Mouse (Mus musculus): ENCODE measurements around the gene Umad1. TPM values are rescaled to one million over a fixed set of nuclear protein-coding genes. Genes with fewer than 3 reads are reported as not detected.
"Not testable (repeated sequence)": the region's sequence is repeated elsewhere in the genome, so short reads cannot be mapped to it uniquely, and the experiment has no call there.

Gene Umad1
- polyA plus RNA-seq, 1 experiment from 2014 or later: 25.1 TPM

DNA sequence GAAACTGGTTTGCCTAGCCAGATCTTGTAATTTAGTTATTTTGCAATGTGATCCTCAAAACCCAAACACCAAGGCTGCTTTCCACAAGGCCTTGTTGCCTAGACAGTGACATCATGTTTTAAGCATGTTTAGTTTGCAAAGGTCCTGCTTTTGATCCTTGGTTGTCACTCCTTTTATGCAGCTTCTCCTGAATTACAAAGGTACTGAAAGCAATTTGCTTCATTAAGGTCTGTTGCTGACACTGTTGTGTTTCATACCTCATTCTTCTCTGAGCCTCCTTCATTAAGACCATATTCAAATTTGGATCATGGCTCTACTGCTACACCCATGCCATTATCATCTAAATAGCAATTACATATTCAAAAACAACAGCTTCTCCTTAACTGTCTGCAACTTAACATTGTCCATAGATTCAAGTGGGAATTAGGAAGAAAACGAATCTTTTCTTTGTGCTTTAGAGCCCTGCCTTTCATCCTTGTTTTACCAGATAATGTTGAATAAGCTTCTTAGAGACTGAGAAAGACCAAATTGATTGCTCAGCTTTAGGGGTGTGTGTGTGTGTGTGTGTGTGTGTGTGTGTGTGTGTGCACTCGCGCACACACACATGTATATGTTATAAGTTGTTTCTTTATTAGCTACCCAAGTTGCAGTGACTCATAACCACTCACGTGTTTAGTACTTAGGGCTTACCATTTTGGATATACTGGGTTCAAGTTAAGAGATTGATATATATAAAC, 35.1 kb downstream of the Umad1 start:
- no peak overlapping the region for H3K9ac ChIP-seq (ENCODE audit: low read depth, low read length)
- no peak overlapping the region for H3K4me2 ChIP-seq
- no peak overlapping the region for H3K4me3 ChIP-seq (ENCODE audit: low read depth, low read length)
- no peak overlapping the region for H3K27ac ChIP-seq (ENCODE audit: low read depth, low read length)
- H3K9me3 ChIP-seq (replicated peaks; ENCODE audit: control insufficient read depth, low read length): no peaks in the 10 kb centered on the region
- H3K27me3 ChIP-seq (ENCODE audit: control insufficient read depth, insufficient read depth, low read length): no peaks in the 10 kb centered on the region
- no peak for ATAC-seq (replicated peaks; ENCODE audit: insufficient number of reproducible peaks, low FRiP score, low TSS enrichment)
- H3K4me1 ChIP-seq (ENCODE audit: control insufficient read depth, insufficient read depth, low read length): no peaks in the 10 kb centered on the region
- WGBS (ENCODE audit: insufficient replicate concordance): 82% methylated on average over 4 of the region's 4 CpGs
- no peaks in the 10 kb centered on the region for H3K36me3 ChIP-seq (ENCODE audit: control insufficient read depth, insufficient read depth, low read length)

DNA sequence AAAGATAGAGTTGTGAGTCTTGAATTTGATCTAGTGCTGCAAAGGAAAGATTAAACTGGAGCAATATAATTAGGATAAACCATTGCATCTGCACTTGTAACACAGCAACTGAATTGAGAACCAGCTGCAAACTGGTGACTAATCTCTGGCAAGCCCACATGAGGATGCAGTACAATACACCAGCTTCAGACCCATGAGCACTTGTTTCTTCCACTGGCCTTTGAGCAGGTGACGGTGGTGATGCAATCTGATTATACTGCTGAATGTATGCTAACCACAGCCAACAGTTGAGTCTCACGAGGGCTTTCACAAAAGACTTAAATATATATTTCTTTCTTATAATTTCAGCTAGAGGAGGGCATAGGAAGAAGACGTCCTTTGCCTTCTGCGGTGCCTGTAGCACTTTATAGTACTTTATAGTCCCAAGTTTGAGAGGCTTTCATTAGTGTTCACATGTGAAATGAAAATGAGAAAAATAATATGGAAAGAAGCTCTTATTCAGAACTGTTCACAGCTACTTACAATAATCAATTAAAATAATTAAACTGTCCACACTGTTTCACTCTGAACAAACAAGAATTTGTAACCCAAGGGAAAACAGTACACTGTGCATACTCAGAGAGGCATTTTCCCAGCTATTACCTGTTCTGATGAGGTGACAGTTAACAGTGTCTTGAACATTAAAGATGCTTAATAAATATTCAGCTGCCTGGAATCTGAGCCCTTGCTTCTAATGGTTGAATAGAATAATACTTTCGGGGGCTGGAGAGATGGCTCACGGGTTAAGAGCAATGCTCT, 40.2 kb downstream of the Umad1 start:
- Histone ChIP-seq H3K9ac (ENCODE audit: low read depth, low read length) (no peak overlapping the region), H3K4me3 (ENCODE audit: low read depth, low read length) (no peak overlapping the region), H3K27me3 (ENCODE audit: control insufficient read depth, insufficient read depth, low read length) (no peaks in the 10 kb centered on the region), H3K36me3 (ENCODE audit: control insufficient read depth, insufficient read depth, low read length) (no peaks in the 10 kb centered on the region), H3K4me1 (ENCODE audit: control insufficient read depth, insufficient read depth, low read length) (no peaks in the 10 kb centered on the region), H3K9me3 (replicated peaks; ENCODE audit: control insufficient read depth, low read length) (no peaks in the 10 kb centered on the region), H3K27ac (ENCODE audit: low read depth, low read length) (no peak overlapping the region), H3K4me2 (no peak overlapping the region)
- no peak for ATAC-seq (replicated peaks; ENCODE audit: insufficient number of reproducible peaks, low FRiP score, low TSS enrichment)
- WGBS (ENCODE audit: insufficient replicate concordance): 86% methylated on average over 6 of the region's 6 CpGs

DNA sequence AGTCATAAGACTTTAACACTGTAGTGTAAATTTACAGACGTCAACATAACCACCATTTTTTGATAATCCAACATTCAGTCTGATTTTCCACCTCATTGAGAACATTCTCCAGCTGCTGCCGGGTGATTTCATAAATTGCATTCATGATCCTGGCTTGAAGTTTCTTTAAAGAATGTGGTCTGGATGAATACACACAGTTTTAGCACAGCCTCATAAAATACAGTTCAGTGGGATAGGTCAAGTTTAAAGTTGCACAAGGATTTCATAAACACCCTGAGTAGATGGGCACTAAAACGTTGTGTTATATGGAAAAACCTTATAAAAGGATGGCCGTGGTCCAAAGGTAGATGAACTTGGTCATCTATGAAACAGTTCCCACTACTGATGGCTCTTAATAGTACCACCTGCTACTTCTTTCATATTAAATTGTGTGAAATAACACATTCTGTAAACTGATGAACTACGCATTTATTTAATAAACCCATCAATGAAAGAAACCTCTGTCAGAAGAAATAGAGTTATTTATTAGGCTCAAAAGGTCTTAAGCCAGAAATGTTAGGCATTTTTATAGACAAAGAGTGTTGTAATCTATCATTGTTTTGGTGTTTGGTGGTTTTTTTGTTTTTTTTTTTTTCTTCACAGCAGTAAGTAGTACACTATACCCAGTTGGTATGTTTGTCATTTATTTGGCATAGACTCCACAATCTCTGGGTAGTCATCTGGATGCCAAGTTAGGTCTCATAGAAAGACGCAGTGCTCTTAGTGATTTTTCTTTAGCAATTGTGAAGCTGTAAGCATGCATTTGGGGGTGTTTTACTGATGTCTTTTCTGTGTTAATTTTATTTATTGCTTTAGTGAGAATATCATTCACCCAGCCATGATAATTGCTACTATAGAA, 49.0 kb downstream of the Umad1 start:
- 84% methylated on average over 6 of the region's 6 CpGs for WGBS (ENCODE audit: insufficient replicate concordance)
- no peaks in the 10 kb centered on the region for H3K9me3 ChIP-seq (replicated peaks; ENCODE audit: control insufficient read depth, low read length)
- no peak overlapping the region for H3K4me3 ChIP-seq (ENCODE audit: low read depth, low read length)
- ATAC-seq (replicated peaks; ENCODE audit: insufficient number of reproducible peaks, low FRiP score, low TSS enrichment): no peak
- H3K9ac ChIP-seq (ENCODE audit: low read depth, low read length): no peak overlapping the region
- H3K36me3 ChIP-seq (ENCODE audit: control insufficient read depth, insufficient read depth, low read length): no peaks in the 10 kb centered on the region
- no peaks in the 10 kb centered on the region for H3K4me1 ChIP-seq (ENCODE audit: control insufficient read depth, insufficient read depth, low read length)
- no peak overlapping the region for H3K4me2 ChIP-seq
- H3K27ac ChIP-seq (ENCODE audit: low read depth, low read length): no peak overlapping the region
- no peaks in the 10 kb centered on the region for H3K27me3 ChIP-seq (ENCODE audit: control insufficient read depth, insufficient read depth, low read length)

DNA sequence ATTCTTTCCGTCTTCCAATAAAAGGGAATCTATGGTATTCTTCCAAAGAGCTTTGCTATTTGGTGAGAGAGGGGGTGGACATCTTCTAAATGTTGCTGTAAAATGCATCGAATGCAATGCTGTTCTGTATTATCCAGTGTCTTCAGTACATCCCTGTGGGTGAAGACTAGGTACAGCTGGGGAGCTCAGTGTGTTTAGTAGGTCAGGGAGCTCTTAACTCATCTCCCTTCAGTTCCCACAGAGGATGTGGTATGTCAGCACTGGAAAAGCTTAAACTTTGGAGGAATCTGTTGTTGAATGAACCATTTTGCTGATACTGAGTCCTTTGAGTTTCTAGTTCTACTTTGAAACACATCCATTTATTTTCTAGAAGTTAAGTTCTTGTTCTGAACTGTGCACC, 53.5 kb downstream of the Umad1 start:
- no peak overlapping the region for H3K4me2 ChIP-seq

DNA sequence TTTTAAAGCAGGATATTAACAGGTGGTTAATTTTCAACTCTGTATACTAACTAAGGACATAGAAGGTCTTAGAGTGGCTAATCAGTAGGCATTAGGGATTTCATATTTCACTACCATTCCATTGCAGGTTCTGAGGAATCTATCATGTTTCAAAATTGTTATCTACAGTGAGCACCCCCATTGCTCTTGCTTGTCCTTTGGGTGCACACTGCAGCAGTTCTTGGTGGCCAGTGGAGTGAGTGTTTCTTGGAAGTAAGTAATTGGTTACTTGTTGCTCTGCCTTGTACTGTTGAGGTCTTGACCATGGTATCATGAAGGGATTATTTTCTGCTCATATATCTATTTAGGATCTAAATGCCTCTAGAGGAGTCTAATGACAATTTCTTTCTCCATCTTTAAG, 57.1 kb downstream of the Umad1 start:
- no peak overlapping the region for H3K27ac ChIP-seq (ENCODE audit: low read depth, low read length)
- H3K27me3 ChIP-seq (ENCODE audit: control insufficient read depth, insufficient read depth, low read length): no peaks in the 10 kb centered on the region
- no peaks in the 10 kb centered on the region for H3K4me1 ChIP-seq (ENCODE audit: control insufficient read depth, insufficient read depth, low read length)
- no peak overlapping the region for H3K4me3 ChIP-seq (ENCODE audit: low read depth, low read length)
- no peak overlapping the region for H3K4me2 ChIP-seq
- no peaks in the 10 kb centered on the region for H3K36me3 ChIP-seq (ENCODE audit: control insufficient read depth, insufficient read depth, low read length)
- ATAC-seq (replicated peaks; ENCODE audit: insufficient number of reproducible peaks, low FRiP score, low TSS enrichment): no peak
- no peak overlapping the region for H3K9ac ChIP-seq (ENCODE audit: low read depth, low read length)
- no peaks in the 10 kb centered on the region for H3K9me3 ChIP-seq (replicated peaks; ENCODE audit: control insufficient read depth, low read length)

More for the DNA sequence above, 53.5 kb downstream of the Umad1 start:
- Histone ChIP-seq H3K27me3 (ENCODE audit: control insufficient read depth, insufficient read depth, low read length) (no peaks in the 10 kb centered on the region), H3K36me3 (ENCODE audit: control insufficient read depth, insufficient read depth, low read length) (no peaks in the 10 kb centered on the region), H3K9ac (ENCODE audit: low read depth, low read length) (no peak overlapping the region), H3K9me3 (replicated peaks; ENCODE audit: control insufficient read depth, low read length) (no peaks in the 10 kb centered on the region), H3K4me1 (ENCODE audit: control insufficient read depth, insufficient read depth, low read length) (no peaks in the 10 kb centered on the region), H3K27ac (ENCODE audit: low read depth, low read length) (no peak overlapping the region), H3K4me3 (ENCODE audit: low read depth, low read length) (no peak overlapping the region)
- ATAC-seq (replicated peaks; ENCODE audit: insufficient number of reproducible peaks, low FRiP score, low TSS enrichment): no peak
- 85% methylated on average over 2 of the region's 2 CpGs for WGBS (ENCODE audit: insufficient replicate concordance)

DNA sequence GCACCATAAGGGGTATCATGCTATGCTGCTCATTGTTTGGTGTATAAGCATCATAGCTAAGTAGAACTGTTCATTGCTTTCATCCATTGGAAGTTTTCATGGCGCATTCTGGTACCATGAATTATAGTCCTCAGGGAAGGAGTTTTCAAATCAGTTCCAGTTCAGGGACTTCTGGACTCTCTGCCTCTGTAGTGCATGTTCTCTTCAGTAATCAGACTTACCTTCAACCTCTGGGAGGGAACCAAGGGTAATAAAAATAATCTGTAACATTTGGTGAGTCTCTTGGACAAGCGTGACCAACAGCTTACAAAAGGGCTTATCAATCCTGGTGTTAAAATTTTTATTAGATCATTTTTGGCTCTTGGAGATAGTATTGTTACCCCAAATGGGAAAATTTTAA, 60.5 kb downstream of the Umad1 start:
- no peak overlapping the region for H3K27ac ChIP-seq (ENCODE audit: low read depth, low read length)
- H3K9me3 ChIP-seq (replicated peaks; ENCODE audit: control insufficient read depth, low read length): no peaks in the 10 kb centered on the region
- no peaks in the 10 kb centered on the region for H3K27me3 ChIP-seq (ENCODE audit: control insufficient read depth, insufficient read depth, low read length)
- H3K4me1 ChIP-seq (ENCODE audit: control insufficient read depth, insufficient read depth, low read length): no peaks in the 10 kb centered on the region
- no peak overlapping the region for H3K4me3 ChIP-seq (ENCODE audit: low read depth, low read length)
- WGBS (ENCODE audit: insufficient replicate concordance): 98% methylated on average over 2 of the region's 2 CpGs
- H3K36me3 ChIP-seq (ENCODE audit: control insufficient read depth, insufficient read depth, low read length): no peaks in the 10 kb centered on the region
- H3K9ac ChIP-seq (ENCODE audit: low read depth, low read length): no peak overlapping the region
- H3K4me2 ChIP-seq: no peak overlapping the region
- ATAC-seq (replicated peaks; ENCODE audit: insufficient number of reproducible peaks, low FRiP score, low TSS enrichment): no peak

DNA sequence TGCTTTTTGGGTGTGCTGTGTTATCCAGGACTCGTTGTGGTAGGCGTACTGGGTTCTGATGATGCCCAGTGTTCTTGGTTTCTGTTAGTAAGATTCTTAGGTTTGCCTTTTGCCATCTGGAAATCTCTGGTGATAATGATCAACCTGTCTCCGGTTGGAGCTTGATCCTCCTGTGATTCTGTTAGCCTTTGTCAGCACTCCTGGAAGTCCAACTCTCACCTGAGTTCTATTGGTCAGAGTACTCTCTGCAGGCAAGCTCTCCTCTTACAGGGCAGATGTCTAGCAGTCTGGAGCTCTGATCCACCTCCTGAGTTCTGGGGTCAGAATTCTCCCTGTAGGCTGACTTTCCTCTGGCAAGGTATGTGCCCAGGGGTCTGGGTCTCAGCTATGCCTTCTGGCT, 72.4 kb downstream of the Umad1 start:
- not testable (repeated sequence) for H3K9ac ChIP-seq (ENCODE audit: low read depth, low read length); H3K4me3 ChIP-seq (ENCODE audit: low read depth, low read length); H3K9me3 ChIP-seq (replicated peaks; ENCODE audit: control insufficient read depth, low read length); H3K36me3 ChIP-seq (ENCODE audit: control insufficient read depth, insufficient read depth, low read length); H3K27me3 ChIP-seq (ENCODE audit: control insufficient read depth, insufficient read depth, low read length); H3K4me1 ChIP-seq (ENCODE audit: control insufficient read depth, insufficient read depth, low read length); ATAC-seq (replicated peaks; ENCODE audit: insufficient number of reproducible peaks, low FRiP score, low TSS enrichment); H3K27ac ChIP-seq (ENCODE audit: low read depth, low read length); H3K4me2 ChIP-seq
- WGBS (ENCODE audit: insufficient replicate concordance): 87% methylated on average over 3 of the region's 3 CpGs

DNA sequence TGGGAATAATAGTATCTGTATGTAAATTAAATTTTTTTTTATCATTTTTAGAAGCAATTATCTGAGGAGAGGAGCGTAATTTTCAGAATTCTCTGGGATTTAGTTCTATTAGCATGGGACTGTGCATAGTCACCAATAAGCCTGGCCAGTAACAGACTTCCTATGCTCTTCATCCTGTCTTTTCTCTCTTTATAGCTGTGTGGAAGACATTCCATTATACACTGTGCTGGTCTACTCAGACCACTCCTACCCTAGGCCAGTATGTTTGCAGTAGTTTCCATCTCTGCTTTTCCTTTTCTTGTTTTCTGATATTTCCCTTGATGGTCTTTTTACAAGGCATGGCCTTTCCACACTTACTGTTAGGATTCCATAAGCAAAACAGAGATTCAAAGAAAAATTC, 74.3 kb downstream of the Umad1 start:
- H3K4me2 ChIP-seq: no peak overlapping the region
- no peaks in the 10 kb centered on the region for H3K36me3 ChIP-seq (ENCODE audit: control insufficient read depth, insufficient read depth, low read length)
- no peak overlapping the region for H3K4me3 ChIP-seq (ENCODE audit: low read depth, low read length)
- H3K27ac ChIP-seq (ENCODE audit: low read depth, low read length): no peak overlapping the region
- no peak overlapping the region for H3K9ac ChIP-seq (ENCODE audit: low read depth, low read length)
- no peaks in the 10 kb centered on the region for H3K4me1 ChIP-seq (ENCODE audit: control insufficient read depth, insufficient read depth, low read length)
- H3K9me3 ChIP-seq (replicated peaks; ENCODE audit: control insufficient read depth, low read length): no peaks in the 10 kb centered on the region
- 93% methylated on average over 1 of the region's 1 CpGs for WGBS (ENCODE audit: insufficient replicate concordance)
- ATAC-seq (replicated peaks; ENCODE audit: insufficient number of reproducible peaks, low FRiP score, low TSS enrichment): no peak
- H3K27me3 ChIP-seq (ENCODE audit: control insufficient read depth, insufficient read depth, low read length): no peaks in the 10 kb centered on the region

All from heart, embryonic 11.5 days (tissue).